Mouse (Mus musculus): Measurements from ENCODE around the gene Ano6.

GRCm38 (mm10) chr15:95789562-95790528 is 798 bp upstream of the Ano6 start:
- 0 out of 2 replicates have a peak, but pooled peaks have one; percentile 3 for TF ChIP-seq CTCF (IDR thresholded peaks at IDR 0.05; ENCODE audit: low read depth, low read length)
- no peak for TF ChIP-seq POLR2A (IDR thresholded peaks at IDR 0.05; ENCODE audit: borderline replicate concordance, low read depth, low read length)
